31 mouse cellular contexts compared by ENCODE assay signal in the genomic region with DNA sequence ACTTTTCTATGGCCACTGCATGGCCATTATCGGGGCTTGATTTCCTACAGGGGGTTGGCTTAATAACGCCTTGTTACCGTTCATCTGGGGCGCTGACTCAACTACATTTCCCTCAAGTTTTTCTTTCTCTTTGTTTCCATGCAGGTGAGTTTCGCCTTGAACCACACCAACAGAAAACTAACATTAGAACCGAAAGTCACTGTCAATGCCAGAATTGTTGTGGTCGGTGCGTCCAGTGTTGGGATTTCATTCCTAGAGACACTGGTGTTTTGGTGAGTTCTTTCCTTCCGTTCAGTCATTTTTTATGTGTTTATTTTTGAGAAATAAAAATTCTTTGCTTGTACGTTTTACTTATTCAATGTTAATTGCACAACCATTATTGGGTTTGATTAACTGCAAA.
"Had no signal": no experiment of that assay in that cellular context is flagged by ENCODE, and none has a peak within 500 bp of the region (broad histone marks: within the 10 kb centered on the region; RNA-seq: fewer than 3 reads in every experiment).

No protein-coding gene starts in this region.

- H3K9ac ChIP-seq: heart, embryonic 12.5 days; heart, embryonic 13.5 days; heart, embryonic 15.5 days; hindbrain, embryonic 12.5 days; hindbrain, embryonic 13.5 days; hindbrain, embryonic 14.5 days; hindbrain, embryonic 15.5 days; intestine, embryonic 15.5 days; kidney, embryonic 15.5 days had no signal

- DNase-seq: heart, postnatal 10 days; heart, postnatal 14 days; heart, postnatal 36 days; heart, postnatal 4 days; kidney, adult 11 months; kidney, adult 18-20 months; kidney, adult 2 months; kidney, adult 8-10 months; kidney, adult 9 months; kidney, postnatal 10 days; kidney, postnatal 14 days; kidney, postnatal 25 days; kidney, postnatal 36 days; kidney, postnatal 4 days; layer of hippocampus, adult 9-11 months; layer of hippocampus, postnatal 36 days had no signal

- H3K4me3 ChIP-seq: heart, embryonic 12.5 days; heart, embryonic 13.5 days; heart, embryonic 15.5 days; hindbrain, embryonic 10.5 days; hindbrain, embryonic 12.5 days; hindbrain, embryonic 13.5 days; hindbrain, embryonic 15.5 days; intestine, embryonic 15.5 days; kidney, embryonic 15.5 days; layer of hippocampus, adult 2 months; left cerebral cortex, adult 2 months had no signal

- H3K27me3 ChIP-seq: heart, embryonic 12.5 days; heart, embryonic 13.5 days; heart, embryonic 15.5 days; hindbrain, embryonic 12.5 days; hindbrain, embryonic 13.5 days; hindbrain, embryonic 15.5 days; intestine, embryonic 15.5 days; kidney, embryonic 15.5 days had no signal

- H3K4me2 ChIP-seq: heart, embryonic 11.5 days; heart, embryonic 12.5 days; heart, embryonic 13.5 days; heart, embryonic 15.5 days; hindbrain, embryonic 12.5 days; hindbrain, embryonic 13.5 days; hindbrain, embryonic 14.5 days; hindbrain, embryonic 15.5 days; intestine, embryonic 15.5 days; kidney, embryonic 15.5 days had no signal

- H3K9me3 ChIP-seq: heart, embryonic 12.5 days; heart, embryonic 13.5 days; heart, embryonic 15.5 days; hindbrain, embryonic 10.5 days; hindbrain, embryonic 12.5 days; hindbrain, embryonic 13.5 days; hindbrain, embryonic 15.5 days; intestine, embryonic 15.5 days; kidney, embryonic 15.5 days had no signal

- H3K27ac ChIP-seq: heart, embryonic 13.5 days; heart, embryonic 15.5 days; hindbrain, embryonic 10.5 days; hindbrain, embryonic 12.5 days; hindbrain, embryonic 13.5 days; hindbrain, embryonic 14.5 days; hindbrain, embryonic 15.5 days; hindbrain, postnatal 0 days; intestine, embryonic 15.5 days; kidney, embryonic 15.5 days; kidney, postnatal 0 days; layer of hippocampus, adult 2 months; left cerebral cortex, adult 2 months had no signal

- H3K4me1 ChIP-seq: heart, embryonic 12.5 days; heart, embryonic 13.5 days; heart, embryonic 15.5 days; hindbrain, embryonic 15.5 days; intestine, embryonic 15.5 days; kidney, embryonic 15.5 days had no signal

- H3K36me3 ChIP-seq: heart, embryonic 12.5 days; heart, embryonic 13.5 days; heart, embryonic 15.5 days; hindbrain, embryonic 10.5 days; hindbrain, embryonic 12.5 days; hindbrain, embryonic 13.5 days; hindbrain, embryonic 15.5 days; intestine, embryonic 15.5 days; kidney, embryonic 15.5 days had no signal
